Mouse (Mus musculus): ENCODE measurements around the gene Gramd1c. TPM values are rescaled to one million over a fixed set of nuclear protein-coding genes. Genes with fewer than 3 reads are reported as not detected.

Gene Gramd1c
- polyA plus RNA-seq, 1 experiment from 2014 or later, result 3.0 TPM

DNA sequence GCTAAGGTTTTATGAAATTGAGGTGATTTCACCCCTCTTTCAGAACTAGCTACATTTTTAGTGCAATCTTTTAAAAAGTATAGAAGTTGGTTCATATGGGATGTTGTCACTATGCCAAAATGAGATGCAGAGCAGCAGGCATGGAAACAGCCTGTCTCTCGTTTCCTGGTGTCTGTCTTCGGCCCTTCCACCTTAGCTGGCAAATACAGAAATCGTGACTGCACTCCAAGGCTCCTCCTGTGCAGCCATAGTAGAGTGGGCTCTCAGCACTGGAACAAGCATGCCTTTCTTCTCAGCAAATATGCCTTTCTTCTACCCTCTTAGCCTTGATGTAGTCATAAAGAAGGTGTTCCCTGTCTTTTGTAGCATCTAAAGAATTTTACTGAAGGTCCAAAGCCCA lies 127.3 kb downstream of the Gramd1c start:
- Histone ChIP-seq H3K4me1 (no peaks in the 10 kb centered on the region), H3K36me3 (replicated peaks) (no peaks in the 10 kb centered on the region), H3K27me3 (replicated peaks) (no peaks in the 10 kb centered on the region), H3K9me3 (no peaks in the 10 kb centered on the region), H3K4me2 (no peak overlapping the region), H3K4me3 (no peak overlapping the region), H3K27ac (no peak overlapping the region), H3K9ac (no peak overlapping the region)
- no peak for ATAC-seq (replicated peaks)
- 82% methylated on average over 3 of the region's 3 CpGs for WGBS

DNA sequence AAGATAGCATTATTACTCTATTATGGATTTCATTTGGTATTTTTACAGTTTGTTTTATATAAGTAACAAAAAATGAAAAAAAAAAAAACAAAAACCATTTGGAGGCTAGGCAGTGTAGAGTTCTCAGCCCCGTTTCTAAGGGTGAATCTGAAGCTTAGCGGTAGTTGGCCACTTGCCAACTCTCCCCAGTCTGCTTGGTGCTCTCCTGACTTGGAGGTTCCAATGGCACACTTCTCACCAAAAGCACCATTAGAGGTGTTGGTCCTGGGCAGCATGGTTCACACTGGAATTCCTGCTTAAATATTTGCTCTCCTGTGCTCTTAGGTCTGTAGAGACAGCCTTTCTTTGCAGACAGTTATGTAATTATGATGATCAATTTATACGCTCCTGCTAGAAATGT lies 127.8 kb downstream of the Gramd1c start:
- Histone ChIP-seq H3K4me1 (no peaks in the 10 kb centered on the region), H3K4me2 (no peak overlapping the region), H3K27me3 (replicated peaks) (no peaks in the 10 kb centered on the region), H3K9ac (no peak overlapping the region), H3K36me3 (replicated peaks) (no peaks in the 10 kb centered on the region), H3K9me3 (no peaks in the 10 kb centered on the region), H3K27ac (no peak overlapping the region), H3K4me3 (no peak overlapping the region)
- 79% methylated on average over 3 of the region's 3 CpGs for WGBS
- ATAC-seq (replicated peaks), result no peak

DNA sequence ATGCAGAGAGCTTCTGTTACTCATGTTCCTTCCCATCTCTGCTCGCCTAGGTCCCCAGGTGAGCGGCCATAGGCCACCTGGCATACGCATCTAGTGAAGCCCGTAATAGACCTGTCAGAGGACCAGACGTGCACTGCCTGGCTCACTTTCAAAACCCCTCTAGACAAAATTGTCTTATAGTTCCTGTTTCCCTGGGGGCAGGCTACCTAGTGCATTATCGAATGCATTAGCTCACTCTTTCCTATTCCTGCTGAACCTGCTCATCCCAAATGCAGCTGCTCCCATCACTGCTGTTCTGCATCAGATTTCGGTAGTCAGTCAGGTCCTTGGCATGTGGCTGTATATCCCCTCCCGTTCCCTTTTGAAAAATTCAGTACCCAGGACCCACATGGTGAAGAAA lies 128.3 kb downstream of the Gramd1c start:
- ATAC-seq (replicated peaks), result no peak
- Histone ChIP-seq H3K4me1 (no peaks in the 10 kb centered on the region), H3K9ac (no peak overlapping the region), H3K4me2 (no peak overlapping the region), H3K27ac (no peak overlapping the region), H3K36me3 (replicated peaks) (no peaks in the 10 kb centered on the region), H3K4me3 (no peak overlapping the region), H3K27me3 (replicated peaks) (no peaks in the 10 kb centered on the region), H3K9me3 (no peaks in the 10 kb centered on the region)
- 88% methylated on average over 8 of the region's 8 CpGs for WGBS

DNA sequence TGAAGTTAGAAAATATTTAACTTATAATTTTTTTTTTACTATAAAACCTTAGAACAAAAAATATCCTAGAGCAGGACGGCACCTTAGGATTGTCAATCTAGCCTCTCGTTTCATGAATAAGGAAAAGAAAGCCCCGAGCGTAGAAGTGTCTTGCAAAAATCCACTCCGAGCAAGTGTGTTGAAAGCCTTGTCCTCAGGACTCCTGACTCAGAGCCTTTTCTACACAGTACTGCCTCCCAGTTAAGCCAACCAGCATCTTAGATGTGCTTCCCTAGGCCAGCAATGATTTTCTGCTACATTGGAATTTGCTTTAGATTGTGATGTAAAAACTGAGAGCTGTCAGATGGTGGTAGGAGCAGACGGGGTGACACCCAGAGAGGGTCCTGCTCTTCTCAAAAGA lies 130.1 kb downstream of the Gramd1c start:
- Histone ChIP-seq H3K9me3 (no peaks in the 10 kb centered on the region), H3K4me3 (no peak overlapping the region), H3K4me2 (no peak overlapping the region), H3K27ac (no peak overlapping the region), H3K4me1 (no peaks in the 10 kb centered on the region), H3K36me3 (replicated peaks) (no peaks in the 10 kb centered on the region), H3K9ac (no peak overlapping the region), H3K27me3 (replicated peaks) (no peaks in the 10 kb centered on the region)
- ATAC-seq (replicated peaks), result no peak
- 86% methylated on average over 6 of the region's 6 CpGs for WGBS

DNA sequence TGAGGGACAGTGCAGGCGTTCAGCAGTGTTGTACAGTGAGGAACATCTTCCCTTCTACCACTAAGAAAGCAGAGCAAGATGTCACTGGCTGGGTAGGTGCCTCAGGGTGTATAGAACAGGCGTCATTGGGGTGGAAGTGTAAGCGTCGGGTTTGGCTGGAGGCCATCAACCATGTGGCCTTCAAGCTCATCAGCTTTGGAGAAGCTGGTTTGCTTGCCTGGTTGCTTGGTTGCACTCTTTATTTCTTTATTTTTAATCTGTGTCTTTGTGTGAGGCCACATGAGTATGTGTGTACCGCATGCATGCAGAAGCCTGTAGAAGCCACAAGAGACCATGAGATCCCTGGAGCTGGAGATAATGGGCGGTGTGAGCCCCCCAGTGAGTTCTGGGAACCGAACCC lies 130.8 kb downstream of the Gramd1c start:
- no peak overlapping the region for H3K4me3 ChIP-seq
- no peak overlapping the region for H3K4me2 ChIP-seq
- no peak for ATAC-seq (replicated peaks)
- H3K27me3 ChIP-seq (replicated peaks), result no peaks in the 10 kb centered on the region
- no peak overlapping the region for H3K27ac ChIP-seq
- 88% methylated on average over 7 of the region's 7 CpGs for WGBS
- H3K9me3 ChIP-seq, result no peaks in the 10 kb centered on the region
- H3K36me3 ChIP-seq (replicated peaks), result no peaks in the 10 kb centered on the region
- H3K9ac ChIP-seq, result no peak overlapping the region
- no peaks in the 10 kb centered on the region for H3K4me1 ChIP-seq

DNA sequence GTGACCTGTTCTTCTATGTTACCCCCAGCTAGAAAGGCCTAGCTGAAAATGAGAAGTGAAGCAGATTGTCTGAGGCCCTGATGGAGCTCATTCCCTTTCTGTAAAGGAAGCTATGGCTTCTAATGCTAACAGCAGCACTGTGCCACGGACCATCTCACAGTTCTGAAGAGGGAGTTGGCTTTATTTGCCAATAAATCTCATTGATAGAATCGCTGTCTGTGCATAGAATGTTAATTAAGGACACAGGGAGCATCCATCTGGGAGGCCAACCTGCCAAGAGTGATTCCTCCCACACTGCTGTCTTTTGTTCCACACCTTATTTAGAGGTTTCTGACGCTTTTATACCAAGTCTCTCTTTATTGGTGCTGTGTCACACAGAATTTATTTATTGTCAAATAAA lies 131.6 kb downstream of the Gramd1c start:
- WGBS, result 64% methylated on average over 3 of the region's 3 CpGs
- H3K9me3 ChIP-seq, result no peaks in the 10 kb centered on the region
- H3K4me3 ChIP-seq, result no peak overlapping the region
- H3K4me1 ChIP-seq, result no peaks in the 10 kb centered on the region
- no peak overlapping the region for H3K27ac ChIP-seq
- no peak overlapping the region for H3K4me2 ChIP-seq
- no peak for ATAC-seq (replicated peaks)
- H3K36me3 ChIP-seq (replicated peaks), result no peaks in the 10 kb centered on the region
- no peaks in the 10 kb centered on the region for H3K27me3 ChIP-seq (replicated peaks)
- H3K9ac ChIP-seq, result no peak overlapping the region

DNA sequence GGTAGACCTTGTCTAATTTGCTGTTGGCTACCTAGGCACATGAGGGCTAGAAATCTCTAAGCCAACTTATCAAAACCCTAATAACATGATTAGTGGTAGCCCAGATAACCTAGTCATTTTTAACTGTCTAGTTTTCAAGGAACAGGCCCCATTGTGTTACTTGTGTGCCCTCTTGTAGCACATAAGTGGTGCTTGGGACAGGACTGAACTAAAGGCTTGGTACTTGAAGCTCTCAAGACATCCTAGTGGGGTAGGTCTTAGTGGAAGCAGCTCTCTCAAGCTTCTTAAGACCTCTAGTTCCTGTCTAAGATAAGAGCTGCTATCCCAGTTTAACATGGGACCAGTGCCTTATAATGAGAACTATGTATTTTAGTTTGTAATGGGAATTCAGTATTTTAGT lies 132.6 kb downstream of the Gramd1c start:
- no peaks in the 10 kb centered on the region for H3K9me3 ChIP-seq
- no peak overlapping the region for H3K4me2 ChIP-seq
- ATAC-seq (replicated peaks), result no peak
- H3K4me1 ChIP-seq, result no peaks in the 10 kb centered on the region
- H3K9ac ChIP-seq, result no peak overlapping the region
- no peak overlapping the region for H3K27ac ChIP-seq
- H3K27me3 ChIP-seq (replicated peaks), result no peaks in the 10 kb centered on the region
- no peaks in the 10 kb centered on the region for H3K36me3 ChIP-seq (replicated peaks)
- no peak overlapping the region for H3K4me3 ChIP-seq

Small RNA genes within 50 kb of the gene (microRNA-seq; reads per million reads assigned to microRNA genes)
- gene Mir3470b, result not detected

Other genes with a start within 250 kb of the Gramd1c start
- 7.7 and 8.0 TPM in 2 replicates for gene Ccdc191, start 173.5 kb downstream of the Gramd1c start, polyA plus RNA-seq (2015; fragmentation: Nextera tagmentation; extraction: Ambion mirVana)
- gene Qtrt2, start 136.5 kb downstream of the Gramd1c start, polyA plus RNA-seq (2015; fragmentation: Nextera tagmentation; extraction: Ambion mirVana), result 17.2 and 18.1 TPM in 2 replicates
- 3.3 and 3.7 TPM in 2 replicates for gene Zdhhc23, start 83.6 kb downstream of the Gramd1c start, polyA plus RNA-seq (2015; fragmentation: Nextera tagmentation; extraction: Ambion mirVana)
- 128 and 133 TPM in 2 replicates for gene Atp6v1a, start 76.4 kb upstream of the Gramd1c start, polyA plus RNA-seq (2015; fragmentation: Nextera tagmentation; extraction: Ambion mirVana)
- 58.6 and 60.8 TPM in 2 replicates for gene Naa50, start 76.5 kb upstream of the Gramd1c start, polyA plus RNA-seq (2015; fragmentation: Nextera tagmentation; extraction: Ambion mirVana)
- 2.8 and 2.9 TPM in 2 replicates for gene Usf3, start 109.9 kb upstream of the Gramd1c start, polyA plus RNA-seq (2015; fragmentation: Nextera tagmentation; extraction: Ambion mirVana)